Mouse (Mus musculus) neural tube, embryonic 10.5 days (tissue): ENCODE results near the gene Epb41.
A peak's percentile ranks its signal among the peaks of the same experiment; 100 is the strongest.

Source experiments
- DNase-seq: peaks from one replicate; pipeline ENCODE4 v3.0.0-alpha.2; 2017; ENCODE audit warnings: low spot score; ENCODE audit errors: extremely low spot score

Epb41 gene

DNA sequence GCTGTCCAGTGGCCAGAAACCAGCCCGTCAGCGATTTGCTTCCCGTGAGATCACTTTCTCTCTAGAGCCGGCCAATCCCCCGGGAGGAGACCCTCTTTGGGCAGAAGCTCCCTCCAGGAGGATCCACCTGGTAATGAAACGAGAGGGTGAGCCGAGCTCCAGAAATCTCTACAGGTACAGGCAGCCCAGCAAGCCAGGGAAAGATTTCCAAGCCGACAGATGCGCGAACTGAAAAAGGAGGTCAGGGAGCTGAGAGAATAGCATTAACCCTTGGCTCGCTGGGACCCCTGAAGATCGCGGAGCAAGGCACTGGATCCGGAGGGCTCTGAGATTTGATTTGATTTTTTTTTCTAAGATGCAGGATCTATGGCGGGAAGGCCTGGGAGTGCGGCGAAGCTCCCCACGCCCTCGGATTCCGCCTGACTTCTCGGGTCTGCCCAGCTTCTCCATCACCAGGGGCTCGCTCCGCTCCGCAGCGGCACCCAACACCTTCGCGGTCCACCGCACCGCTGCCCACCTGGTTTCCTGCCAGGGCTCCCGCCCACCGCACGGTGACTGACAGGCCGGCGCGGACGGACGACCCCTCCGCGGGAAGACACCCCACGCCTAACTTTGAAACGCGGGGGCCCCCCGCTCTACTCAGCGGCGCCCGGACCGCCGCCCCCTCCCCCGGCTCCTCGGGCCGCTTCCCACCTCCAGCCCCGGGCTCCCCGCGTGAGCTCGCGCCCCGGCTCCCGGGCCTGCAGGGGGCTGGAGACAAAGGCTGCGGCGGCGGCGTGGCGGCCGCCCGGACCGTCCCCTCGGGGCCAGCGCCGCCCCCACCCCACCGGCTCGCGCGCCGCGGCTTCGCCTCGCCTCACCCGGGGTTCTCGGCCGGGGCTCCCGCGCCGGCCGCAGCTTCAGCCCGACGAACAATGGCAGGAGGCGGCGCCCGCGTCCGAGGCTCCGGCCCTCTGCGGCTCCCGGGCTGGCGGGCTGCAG, 26.8 kb downstream of the Epb41 start:
- peak; percentile 76 for DNase-seq

DNA sequence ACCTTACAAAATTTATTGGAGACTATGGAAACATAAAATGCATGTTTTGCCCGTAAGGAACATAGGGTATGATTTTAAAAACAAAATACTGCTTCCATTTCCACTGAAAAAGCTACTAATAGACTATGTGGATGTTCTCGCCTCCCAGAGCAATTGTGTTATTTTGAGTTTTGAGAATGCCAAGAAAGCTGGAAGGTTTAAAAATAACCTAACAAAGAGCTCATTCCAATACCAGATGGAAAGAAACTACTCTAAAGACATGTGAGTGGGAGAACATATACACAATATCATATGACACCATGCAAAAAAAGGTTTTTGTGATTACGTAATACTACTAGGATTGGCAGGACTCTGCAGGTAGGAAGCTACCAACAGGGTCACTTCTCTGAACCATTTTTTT, 31.4 kb downstream of the Epb41 start:
- no peak for DNase-seq

DNA sequence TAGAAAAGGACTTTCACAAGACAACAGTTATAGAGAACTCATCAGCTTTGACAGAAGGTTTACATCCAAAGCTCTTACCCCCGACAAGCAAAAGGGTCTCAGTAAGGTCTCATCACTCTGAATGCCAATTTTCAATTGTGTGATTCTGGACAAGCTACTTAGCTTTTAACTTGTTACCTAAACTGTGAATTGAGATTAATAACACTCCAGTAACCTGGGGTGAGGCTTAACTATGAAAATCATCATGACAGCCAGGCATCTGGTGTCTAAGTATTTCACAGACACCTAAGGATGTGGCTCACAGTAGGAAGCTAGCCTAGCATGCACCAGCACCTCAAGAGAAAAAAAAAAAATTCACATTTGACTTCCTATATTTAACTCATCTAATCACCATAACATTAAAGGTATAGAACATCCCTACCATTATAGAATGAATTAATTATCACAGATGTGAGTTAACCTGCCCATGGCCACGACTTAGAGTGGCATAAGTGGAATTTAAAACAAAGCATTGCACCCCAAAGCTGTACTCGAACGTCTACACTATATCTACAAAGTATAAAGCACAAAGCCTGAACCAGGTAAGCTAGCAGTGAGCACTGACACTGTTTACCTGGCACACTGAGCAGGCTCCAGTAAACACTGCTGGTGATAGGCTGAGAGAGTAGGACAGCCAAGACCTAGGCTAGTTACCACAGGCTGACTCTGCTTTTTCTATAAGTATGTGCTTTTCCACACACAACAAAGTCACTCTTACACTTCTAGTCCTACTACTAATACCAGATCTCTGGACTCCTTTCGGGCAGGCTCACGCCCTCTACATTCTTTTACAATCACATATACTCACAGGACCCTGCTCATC, 33.4 kb downstream of the Epb41 start:
- no peak for DNase-seq

DNA sequence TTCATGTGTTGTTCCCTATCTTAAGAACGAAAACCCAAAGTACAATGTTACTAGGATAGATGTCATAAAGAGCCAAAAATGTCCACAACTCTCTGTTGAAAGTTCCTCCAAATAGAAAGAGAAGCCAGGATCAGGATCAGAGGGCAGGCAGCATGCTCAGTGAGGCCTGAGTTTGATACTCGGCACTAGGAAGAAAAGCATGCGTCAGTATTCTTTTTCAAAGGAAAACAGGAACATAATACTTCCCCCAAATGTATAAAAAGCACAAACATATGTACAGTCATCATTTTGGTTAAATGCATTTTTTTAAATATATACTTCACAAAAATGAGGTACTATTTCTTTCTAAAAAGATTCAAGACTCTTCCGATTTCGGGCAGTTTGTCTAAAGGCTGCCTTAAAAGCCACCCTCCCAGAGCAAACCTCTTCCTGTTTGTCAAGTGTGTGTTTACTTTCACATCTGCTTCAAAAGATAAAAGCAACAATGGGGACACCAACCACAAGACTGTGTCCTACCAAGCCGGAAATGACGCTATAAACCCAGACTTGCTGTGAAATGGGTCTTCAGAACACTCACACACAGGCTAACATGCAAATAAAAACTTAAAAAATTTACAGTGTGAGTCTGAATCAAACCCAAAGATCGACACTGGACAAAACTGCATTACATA, 35.0 kb downstream of the Epb41 start:
- no peak for DNase-seq

DNA sequence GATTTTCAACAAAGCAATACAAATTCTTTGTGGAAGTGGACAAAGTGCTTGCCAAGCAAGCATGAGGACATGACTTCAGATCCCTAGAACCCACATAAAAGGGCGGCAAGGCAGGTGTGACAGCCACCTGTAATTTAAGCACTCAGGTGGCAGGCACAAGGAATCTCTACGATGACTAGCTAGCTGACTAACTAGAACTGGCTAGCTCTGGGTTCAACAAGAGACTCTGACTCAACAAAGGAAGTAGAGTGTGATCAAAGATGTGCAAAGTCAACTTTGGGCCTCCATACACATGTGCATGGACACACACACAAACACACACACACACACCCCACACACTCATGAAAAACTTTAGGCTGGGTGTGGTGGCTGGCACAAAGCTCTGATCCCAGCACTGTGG, 35.6 kb downstream of the Epb41 start:
- no peak for DNase-seq

DNA sequence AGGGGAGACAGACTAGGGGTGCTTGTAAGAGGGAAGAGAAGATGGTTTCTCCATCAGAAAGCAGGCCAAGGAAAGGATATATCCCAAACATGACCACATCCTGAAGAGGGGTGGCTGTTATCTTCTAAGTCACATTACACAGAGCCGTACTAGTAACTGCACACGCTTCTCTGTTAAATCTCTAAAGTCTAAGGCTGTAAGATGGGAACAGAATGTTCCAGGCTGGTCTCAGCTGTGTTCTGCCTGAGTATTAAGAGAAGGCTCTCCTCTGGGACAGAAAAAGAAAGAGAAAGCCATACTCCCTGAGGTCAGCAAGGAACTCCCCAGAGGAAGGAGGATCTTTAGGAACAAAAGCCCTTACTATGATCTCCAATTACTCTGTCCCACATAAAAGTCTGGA, 36.3 kb downstream of the Epb41 start:
- no peak for DNase-seq

DNA sequence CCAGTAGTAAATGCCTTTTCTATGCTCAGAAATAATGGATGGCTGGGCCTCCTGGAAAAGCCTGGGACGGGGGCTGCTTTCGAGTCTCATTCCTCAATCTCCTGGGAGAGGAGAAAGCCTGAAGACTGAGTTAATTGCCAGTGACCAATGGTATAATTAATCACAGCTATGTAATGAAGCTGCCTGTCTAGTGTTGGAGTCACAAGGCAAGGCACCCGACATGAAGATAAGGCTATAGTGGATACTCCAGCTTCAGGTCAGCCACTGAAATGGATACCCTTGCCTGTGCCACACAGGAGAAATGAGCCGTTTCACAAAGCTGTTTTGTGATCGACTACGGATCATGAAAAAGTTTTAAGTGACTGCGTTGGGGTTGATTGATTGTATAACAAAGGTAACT, 37.1 kb downstream of the Epb41 start:
- no peak for DNase-seq

DNA sequence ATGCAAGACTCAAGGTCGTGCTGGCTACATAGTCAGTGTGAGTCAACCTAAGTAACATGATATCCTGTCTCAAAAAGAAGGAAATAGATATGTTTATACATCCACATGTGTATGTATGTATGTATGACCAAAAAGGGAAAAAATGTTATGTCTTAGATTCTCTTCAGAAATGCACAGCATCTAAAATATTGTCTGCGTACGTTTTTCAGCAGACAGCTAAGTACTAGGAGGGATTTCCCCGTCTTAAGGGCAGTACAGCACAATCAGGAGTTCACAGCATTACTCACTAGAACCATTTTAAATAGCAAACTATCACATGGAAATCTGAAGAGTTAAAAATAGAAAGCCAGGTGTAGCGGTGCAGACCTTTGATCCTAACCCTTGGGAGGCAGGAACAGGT, 38.0 kb downstream of the Epb41 start:
- DNase-seq, result no peak

DNA sequence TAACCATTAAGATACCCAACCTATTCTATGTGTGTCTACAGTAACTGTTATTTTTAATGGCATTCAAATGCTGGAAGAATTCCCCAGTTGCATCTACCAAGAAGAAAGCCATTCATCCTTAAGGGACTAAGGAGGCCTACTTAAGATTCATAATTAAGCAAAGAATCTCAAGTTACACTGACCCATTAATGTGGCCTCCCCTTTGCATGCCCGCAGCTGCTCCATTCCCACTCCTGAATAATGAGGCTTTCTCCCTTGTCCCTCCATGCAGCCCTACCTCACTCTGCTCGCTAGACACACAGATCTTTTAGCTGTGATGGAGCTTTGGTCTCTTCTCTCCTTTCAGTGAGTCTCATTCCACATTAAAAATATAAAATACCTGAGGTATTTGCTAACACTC, 40.9 kb downstream of the Epb41 start:
- no peak for DNase-seq

DNA sequence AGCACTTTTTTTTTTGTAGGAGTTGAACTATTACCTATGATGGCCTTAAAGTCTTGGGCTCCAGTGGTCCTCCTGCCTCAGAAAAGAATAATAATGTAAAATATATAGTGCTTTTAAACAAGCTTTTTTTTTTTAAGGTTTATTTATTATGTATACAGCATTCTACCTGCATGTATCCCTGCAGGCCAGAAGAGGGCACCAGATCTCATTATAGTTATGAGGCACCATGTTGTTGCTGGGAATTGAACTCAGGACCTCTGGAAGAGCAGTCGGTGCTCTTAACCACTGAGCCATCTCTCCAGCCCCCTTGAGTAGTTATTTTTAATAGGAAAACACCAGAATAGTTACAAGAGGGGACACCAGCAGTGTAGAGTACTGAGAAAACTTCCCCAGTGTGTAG, 41.9 kb downstream of the Epb41 start:
- DNase-seq, result no peak

DNA sequence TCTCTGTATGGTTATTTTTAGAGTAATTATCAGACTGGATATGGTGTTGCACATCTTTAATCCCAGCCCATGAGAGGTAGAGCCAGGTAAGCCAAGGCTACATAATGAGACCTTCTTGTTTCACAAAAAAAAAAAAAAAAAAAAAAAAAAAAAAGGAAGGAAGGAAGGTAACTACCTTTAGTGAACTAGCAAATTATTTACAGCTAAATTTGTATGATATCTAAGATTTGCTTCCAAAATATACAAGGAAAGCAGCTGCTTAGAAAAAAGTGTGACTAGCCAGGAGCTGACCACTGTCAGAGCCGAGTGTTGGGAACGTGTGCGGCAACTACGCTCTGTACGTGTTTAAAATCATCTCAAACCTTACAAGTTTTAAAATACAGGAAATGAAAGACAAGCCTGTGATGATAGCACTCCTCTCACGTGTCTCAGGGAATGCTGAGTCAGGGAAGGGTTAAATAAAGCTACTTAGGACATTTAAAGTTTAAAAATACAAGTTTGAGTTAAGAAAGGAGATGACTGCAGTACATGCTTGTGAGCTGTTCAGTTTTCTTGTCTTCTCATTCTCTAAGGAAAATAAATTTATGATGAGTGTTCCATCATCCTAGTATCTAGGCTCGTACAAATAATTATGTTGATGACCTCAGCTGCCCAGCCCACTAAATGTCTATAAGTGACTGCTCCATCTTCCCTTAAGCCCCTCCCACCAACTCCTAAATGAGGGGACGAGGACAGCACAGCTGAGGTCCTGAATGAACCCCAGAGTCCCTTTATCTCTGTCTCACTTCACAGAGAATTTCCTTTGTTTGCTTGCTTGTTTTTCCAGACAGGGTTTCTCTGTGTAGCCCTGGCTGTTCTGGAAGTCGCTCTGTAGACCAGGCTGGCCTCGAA, 45.0 kb downstream of the Epb41 start:
- DNase-seq, result no peak

DNA sequence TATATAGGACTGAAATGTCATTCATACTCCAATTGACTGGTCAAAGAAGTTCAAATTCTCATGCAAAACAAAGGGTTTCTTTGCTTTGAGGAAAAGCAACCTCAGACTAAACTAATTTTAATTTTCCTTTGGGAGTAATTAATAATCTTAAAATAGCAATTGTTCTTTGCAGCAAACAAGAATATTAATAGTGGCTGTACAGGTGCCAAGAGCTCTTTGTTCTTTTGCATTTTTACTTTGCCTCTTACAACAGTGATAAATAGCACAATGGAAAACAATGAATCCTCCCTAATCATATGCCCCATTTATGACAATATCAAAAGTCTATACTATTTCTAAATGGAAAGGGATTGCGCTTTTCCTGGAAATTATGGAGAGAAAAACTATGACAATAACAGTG, 47.3 kb downstream of the Epb41 start:
- DNase-seq, result no peak

DNA sequence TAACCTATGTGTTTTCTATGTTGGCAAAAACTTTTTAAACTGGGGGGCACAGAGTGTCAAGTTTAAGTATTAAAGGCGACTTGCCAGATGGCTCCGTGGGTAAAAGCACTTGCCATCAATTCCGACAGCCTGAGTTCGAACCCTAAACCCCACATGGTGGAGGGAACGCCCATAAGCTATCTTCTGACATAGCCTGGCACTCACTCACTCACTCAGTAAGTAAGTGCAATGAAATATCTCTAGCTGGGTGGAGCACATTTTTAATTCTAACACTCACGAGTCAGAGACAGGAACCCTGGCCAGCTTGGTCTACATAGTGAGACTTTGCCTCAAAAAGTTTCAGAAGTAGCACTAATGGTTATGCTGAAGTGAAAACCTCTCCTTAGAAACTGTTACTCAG, 48.0 kb downstream of the Epb41 start:
- DNase-seq, result no peak

DNA sequence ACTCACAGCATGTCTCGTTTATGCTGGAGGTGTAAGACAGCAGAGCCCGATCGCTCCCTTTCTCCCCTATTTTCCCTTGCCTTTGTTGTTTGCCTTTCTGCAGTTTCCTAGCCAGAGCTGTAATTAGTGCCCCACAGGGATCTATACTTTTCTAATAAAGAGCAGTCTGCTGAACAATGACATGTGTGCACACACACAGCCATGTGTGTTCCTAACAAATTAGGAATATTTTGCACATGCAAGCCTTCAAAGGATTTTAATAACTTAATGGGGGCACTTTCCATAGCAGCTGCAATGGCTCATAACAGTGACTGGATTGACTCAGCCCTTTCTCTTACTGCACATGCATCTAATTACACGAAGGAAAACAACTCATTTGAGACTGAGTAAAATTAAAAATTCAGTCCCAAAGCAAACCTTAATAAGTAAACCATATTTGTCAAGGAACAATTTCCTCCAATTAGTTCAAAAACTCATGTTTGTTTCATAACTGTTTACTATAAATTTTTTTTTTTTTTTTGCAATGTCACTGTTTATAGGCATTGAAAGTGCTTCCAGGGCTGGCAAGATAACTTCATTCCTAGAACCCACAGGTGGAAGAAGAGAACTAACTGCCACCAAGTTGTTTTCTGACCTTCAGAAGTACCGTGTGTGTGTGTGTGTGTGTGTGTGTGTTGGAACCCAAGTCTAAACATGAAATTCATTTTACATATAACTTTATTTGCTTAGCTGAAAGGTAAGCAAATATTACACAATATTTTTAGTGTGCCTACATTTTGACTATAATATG, 49.2 kb downstream of the Epb41 start:
- DNase-seq, result no peak

DNA sequence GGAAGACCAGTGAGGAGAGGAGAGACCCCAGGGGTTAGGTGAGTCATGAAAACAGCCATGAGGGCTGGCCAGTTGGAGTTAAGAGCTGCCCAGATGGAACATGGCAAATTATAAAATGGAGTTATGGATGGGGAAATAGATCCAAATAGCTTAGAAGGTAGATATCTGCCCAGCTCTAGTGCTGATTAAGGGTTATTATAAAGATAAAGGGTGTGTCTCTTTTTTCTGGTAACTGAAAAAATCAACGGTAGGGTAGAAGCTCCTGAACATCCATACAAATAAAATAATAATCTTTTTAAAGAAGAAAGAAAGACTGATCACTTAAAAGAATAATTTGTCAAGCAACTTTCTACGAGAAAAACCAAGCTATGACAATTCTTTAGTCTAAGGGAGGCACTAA, 49.9 kb downstream of the Epb41 start:
- no peak for DNase-seq

DNA sequence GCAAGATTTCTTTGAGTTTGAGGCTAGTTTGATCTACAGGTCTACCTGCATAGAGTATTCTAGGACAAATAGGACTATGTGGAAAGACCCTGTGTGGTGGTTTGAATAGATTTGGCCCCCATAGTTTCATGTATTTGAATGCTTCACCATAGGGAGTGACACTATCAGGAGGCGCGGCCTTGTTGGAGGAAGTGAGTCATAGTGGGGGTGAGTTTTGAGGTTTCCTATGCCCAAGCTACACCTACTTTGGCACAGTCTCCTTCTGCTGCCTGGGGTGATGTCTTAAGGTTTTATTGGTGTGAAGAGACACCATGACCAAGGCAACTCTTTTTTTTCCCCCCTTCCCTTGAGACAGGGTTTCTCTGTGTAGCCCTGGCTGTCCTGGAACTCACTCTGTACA, 51.3 kb downstream of the Epb41 start:
- DNase-seq, result no peak

DNA sequence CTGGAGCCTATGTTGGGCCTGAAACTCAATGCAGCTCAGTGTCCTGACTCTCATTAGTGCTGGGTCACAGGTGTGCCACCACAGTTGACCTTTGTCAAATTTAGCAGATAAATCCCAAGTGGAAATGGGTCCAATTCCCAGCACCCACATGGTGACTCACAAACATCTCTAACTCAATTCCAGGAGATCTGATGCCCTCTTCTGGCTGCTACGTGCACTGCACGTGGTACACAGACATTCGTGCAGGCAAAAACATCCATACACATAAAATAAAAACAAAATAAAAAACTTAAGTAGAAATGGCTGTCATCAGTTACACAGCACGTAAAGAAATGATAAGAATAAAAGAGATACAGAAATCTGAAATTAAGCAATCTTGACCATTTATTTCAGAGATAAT, 52.5 kb downstream of the Epb41 start:
- no peak for DNase-seq

DNA sequence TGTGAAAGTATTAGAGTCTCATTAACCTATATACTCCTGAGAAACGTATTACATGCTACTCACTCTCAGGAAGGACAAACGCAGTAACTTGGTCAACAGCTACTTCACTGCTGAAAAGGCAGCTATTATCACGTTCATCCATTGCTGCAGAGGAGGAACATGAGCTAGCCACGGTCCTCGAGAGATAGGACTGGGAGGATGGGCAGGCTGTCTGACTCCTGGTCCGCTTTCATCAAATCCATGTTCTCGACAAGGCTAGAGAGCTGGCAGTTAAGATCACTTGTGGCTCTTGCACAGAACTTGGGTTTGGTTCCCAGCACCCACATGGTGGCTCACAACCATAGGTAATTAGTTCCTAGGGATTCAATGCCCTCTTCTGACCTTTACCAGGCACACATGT, 53.2 kb downstream of the Epb41 start:
- no peak for DNase-seq

DNA sequence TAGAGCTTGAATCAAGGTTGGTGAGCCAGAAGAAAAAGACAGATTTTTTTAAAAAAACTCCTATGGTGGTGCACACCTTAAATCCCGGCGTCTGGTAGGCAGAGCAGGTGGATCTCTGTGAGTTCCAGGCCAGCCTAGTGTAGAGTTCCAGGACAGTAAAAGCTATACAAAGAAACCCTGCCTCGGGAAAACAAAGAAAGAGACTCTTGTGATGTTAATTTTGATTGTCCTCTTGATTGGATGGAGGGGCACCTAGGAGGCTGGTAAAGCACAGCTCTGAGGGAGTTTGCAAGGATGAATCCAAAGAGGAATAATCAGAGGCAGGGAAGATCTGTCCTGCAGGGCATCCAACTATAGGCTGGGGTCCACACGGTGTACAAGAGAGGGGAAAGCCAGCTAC, 56.6 kb downstream of the Epb41 start:
- DNase-seq, result no peak

DNA sequence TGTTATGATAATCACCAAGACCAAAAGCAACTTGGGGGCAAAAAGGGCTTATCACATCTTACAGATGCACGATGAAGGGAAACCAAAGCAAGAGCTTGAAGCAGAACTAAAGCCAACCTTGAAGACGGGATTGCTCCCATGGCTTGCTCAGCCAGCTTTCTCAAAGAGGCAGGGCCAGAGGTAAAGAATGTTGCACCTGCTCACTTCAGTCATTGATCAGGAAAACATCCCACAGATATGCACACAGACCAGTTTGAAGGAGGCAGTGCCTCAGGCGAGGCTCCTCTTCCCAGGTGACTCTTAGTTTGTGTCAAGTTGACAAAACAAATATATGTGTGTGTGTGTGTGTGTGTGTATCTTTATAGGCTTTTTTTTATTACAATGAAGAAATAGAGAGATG, 59.7 kb downstream of the Epb41 start:
- no peak for DNase-seq
